Mouse (Mus musculus): ENCODE measurements around the gene Gng12.

DNA sequence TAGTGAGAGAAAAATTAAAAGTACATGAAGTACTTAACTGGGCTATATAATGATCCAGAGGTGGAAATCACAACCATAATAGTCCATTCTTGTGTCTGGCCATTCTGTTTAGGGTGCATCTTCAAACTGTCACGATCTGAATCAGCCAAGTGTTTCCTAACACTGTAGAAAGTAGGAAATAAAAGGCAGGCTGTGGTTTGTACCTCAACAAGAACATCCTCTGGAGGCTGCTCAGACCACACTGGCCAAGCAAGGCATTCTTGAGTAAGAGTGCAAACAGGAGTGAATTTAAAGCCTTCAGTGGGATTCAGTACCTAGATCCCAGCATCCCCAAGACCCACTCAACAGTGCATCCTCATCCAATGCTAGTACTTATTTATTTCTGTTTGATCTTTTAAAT, 1.2 kb upstream of the Gng12 start:
- TF ChIP-seq CHD2 (IDR thresholded peaks at IDR 0.05; ENCODE audit: low read depth, low read length) (no peak), ZNF384 (IDR thresholded peaks at IDR 0.05; ENCODE audit: low read depth, low read length) (no peak), HCFC1 (IDR thresholded peaks at IDR 0.05; ENCODE audit: borderline replicate concordance, insufficient read depth, low read length) (no peak), ZC3H11A (IDR thresholded peaks at IDR 0.05; ENCODE audit: borderline replicate concordance, low read depth, low read length) (no peak), MAFK (IDR thresholded peaks at IDR 0.05; ENCODE audit: insufficient read depth, low read depth, low read length) (no peak)

All from ES-E14 (cell line).